Mouse (Mus musculus): ENCODE data around the gene Lmbrd1. TPM values are rescaled to one million over a fixed set of nuclear protein-coding genes. Genes with fewer than 3 reads are reported as not detected.
A peak's percentile ranks its signal among the peaks of the same experiment; 100 is the strongest.

Lmbrd1 gene
- polyA plus RNA-seq, 1 experiment = 104 TPM

GRCm38 (mm10) chr1:24677706-24678105 lies 724 bp upstream of the Lmbrd1 start:
- TF ChIP-seq CTCF (IDR thresholded peaks at IDR 0.05; ENCODE audit: borderline replicate concordance, insufficient read depth, low read depth, low read length) (no peak), POLR2A (IDR thresholded peaks at IDR 0.05; ENCODE audit: borderline replicate concordance, insufficient read depth, low read length) (peak; percentile 26; the same call in 1 of the 2 replicates)
- WGBS = 28% methylated on average over 9 of the region's 9 CpGs
- peaks cover 3% of the 10 kb centered on the region; the same call in 1 of the 2 replicates for H3K4me1 ChIP-seq (ENCODE audit: control insufficient read depth, insufficient read depth, low read length)
- peak overlapping the region; percentile 86 for H3K27ac ChIP-seq (ENCODE audit: insufficient read depth, low read length)
- H3K4me3 ChIP-seq (replicated peaks; ENCODE audit: insufficient read depth, low read depth, low read length) = peak overlapping the region; percentile 80
- peak; percentile 62 to 68 for DNase-seq
- no peaks in the 10 kb centered on the region for H3K27me3 ChIP-seq (ENCODE audit: control insufficient read depth, insufficient read depth, low read length)

GRCm38 (mm10) chr1:24679071-24679470 lies 641 bp downstream of the Lmbrd1 start:
- peak in 1 of 2 experiments; percentile 53 for DNase-seq
- peak overlapping the region; percentile 86 for H3K27ac ChIP-seq (ENCODE audit: insufficient read depth, low read length)
- peak overlapping the region; percentile 80 for H3K4me3 ChIP-seq (replicated peaks; ENCODE audit: insufficient read depth, low read depth, low read length)
- H3K4me1 ChIP-seq (ENCODE audit: control insufficient read depth, insufficient read depth, low read length) = peaks cover 7% of the 10 kb centered on the region
- 1% methylated on average over 13 of the region's 13 CpGs for WGBS
- TF ChIP-seq POLR2A (IDR thresholded peaks at IDR 0.05; ENCODE audit: borderline replicate concordance, insufficient read depth, low read length) = no peak
- no peak for TF ChIP-seq CTCF (IDR thresholded peaks at IDR 0.05; ENCODE audit: borderline replicate concordance, insufficient read depth, low read depth, low read length)
- H3K27me3 ChIP-seq (ENCODE audit: control insufficient read depth, insufficient read depth, low read length) = no peaks in the 10 kb centered on the region

DNA sequence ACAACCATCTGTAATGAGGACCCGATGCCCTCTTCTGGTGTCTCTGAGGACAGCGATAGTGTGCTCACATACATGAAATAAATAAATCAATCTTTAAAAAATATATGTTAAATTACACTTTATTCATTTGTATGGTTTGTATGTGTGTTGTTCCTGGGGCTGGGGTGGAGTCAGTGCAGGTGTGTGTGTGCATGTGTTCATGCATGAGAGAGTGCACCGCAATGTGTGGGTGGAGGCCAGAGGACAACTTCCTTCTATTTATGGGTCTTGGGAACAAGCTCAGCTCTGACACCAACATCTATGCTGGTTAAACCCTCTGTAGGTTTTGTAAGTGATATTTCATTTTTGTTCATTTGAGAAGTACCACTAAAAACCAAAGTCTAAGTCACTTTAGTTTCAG lies 2.6 kb downstream of the Lmbrd1 start:
- WGBS = 96% methylated on average over 3 of the region's 3 CpGs
- H3K4me1 ChIP-seq (ENCODE audit: control insufficient read depth, insufficient read depth, low read length) = peaks cover 9% of the 10 kb centered on the region
- TF ChIP-seq CTCF (IDR thresholded peaks at IDR 0.05; ENCODE audit: borderline replicate concordance, insufficient read depth, low read depth, low read length) = no peak
- no peak for TF ChIP-seq POLR2A (IDR thresholded peaks at IDR 0.05; ENCODE audit: borderline replicate concordance, insufficient read depth, low read length)
- no peak overlapping the region for H3K27ac ChIP-seq (ENCODE audit: insufficient read depth, low read length)
- no peak overlapping the region for H3K4me3 ChIP-seq (replicated peaks; ENCODE audit: insufficient read depth, low read depth, low read length)
- no peak for DNase-seq
- no peaks in the 10 kb centered on the region for H3K27me3 ChIP-seq (ENCODE audit: control insufficient read depth, insufficient read depth, low read length)

DNA sequence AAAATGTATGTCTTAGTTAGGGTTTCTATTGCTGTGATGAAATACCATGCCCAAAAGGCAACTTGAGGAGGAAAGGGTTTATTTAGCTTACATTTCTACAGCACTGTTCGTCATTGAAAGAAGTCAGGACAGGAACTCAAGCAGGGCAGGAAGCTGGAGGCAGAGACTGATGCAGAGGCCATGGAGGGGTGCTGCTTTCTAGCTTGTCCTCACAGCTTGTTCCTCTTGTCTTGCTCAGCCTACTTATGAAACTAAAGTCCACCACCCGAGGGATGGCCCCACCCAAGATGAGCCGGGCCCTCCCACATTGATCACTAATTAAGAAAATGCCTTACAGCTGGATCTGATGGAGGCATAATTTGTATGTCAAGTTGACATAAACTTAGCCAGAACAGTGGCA lies 3.5 kb downstream of the Lmbrd1 start:
- TF ChIP-seq CTCF (IDR thresholded peaks at IDR 0.05; ENCODE audit: borderline replicate concordance, insufficient read depth, low read depth, low read length) = no peak
- no peak for TF ChIP-seq POLR2A (IDR thresholded peaks at IDR 0.05; ENCODE audit: borderline replicate concordance, insufficient read depth, low read length)
- no peak for DNase-seq
- peaks cover 9% of the 10 kb centered on the region for H3K4me1 ChIP-seq (ENCODE audit: control insufficient read depth, insufficient read depth, low read length)
- H3K4me3 ChIP-seq (replicated peaks; ENCODE audit: insufficient read depth, low read depth, low read length) = no peak overlapping the region
- 47% methylated on average over 3 of the region's 3 CpGs for WGBS
- no peak overlapping the region for H3K27ac ChIP-seq (ENCODE audit: insufficient read depth, low read length)
- no peaks in the 10 kb centered on the region for H3K27me3 ChIP-seq (ENCODE audit: control insufficient read depth, insufficient read depth, low read length)

GRCm38 (mm10) chr1:24683947-24684346 lies 5.5 kb downstream of the Lmbrd1 start:
- no peak overlapping the region for H3K4me3 ChIP-seq (replicated peaks; ENCODE audit: insufficient read depth, low read depth, low read length)
- 83% methylated on average over 1 of the region's 1 CpGs for WGBS
- peaks cover 9% of the 10 kb centered on the region for H3K4me1 ChIP-seq (ENCODE audit: control insufficient read depth, insufficient read depth, low read length)
- peak overlapping the region; percentile 80; the same call in 1 of the 2 replicates for H3K27ac ChIP-seq (ENCODE audit: insufficient read depth, low read length)
- TF ChIP-seq POLR2A (IDR thresholded peaks at IDR 0.05; ENCODE audit: borderline replicate concordance, insufficient read depth, low read length) (no peak), CTCF (IDR thresholded peaks at IDR 0.05; ENCODE audit: borderline replicate concordance, insufficient read depth, low read depth, low read length) (no peak)
- no peaks in the 10 kb centered on the region for H3K27me3 ChIP-seq (ENCODE audit: control insufficient read depth, insufficient read depth, low read length)
- DNase-seq = no peak

GRCm38 (mm10) chr1:24685606-24686005 lies 7.2 kb downstream of the Lmbrd1 start:
- TF ChIP-seq POLR2A (IDR thresholded peaks at IDR 0.05; ENCODE audit: borderline replicate concordance, insufficient read depth, low read length) (no peak), CTCF (IDR thresholded peaks at IDR 0.05; ENCODE audit: borderline replicate concordance, insufficient read depth, low read depth, low read length) (no peak)
- Histone ChIP-seq H3K27me3 (ENCODE audit: control insufficient read depth, insufficient read depth, low read length) (no peaks in the 10 kb centered on the region), H3K27ac (ENCODE audit: insufficient read depth, low read length) (no peak overlapping the region), H3K4me1 (ENCODE audit: control insufficient read depth, insufficient read depth, low read length) (peaks cover 11% of the 10 kb centered on the region), H3K4me3 (replicated peaks; ENCODE audit: insufficient read depth, low read depth, low read length) (no peak overlapping the region)
- 95% methylated on average over 7 of the region's 7 CpGs for WGBS
- DNase-seq = no peak

DNA sequence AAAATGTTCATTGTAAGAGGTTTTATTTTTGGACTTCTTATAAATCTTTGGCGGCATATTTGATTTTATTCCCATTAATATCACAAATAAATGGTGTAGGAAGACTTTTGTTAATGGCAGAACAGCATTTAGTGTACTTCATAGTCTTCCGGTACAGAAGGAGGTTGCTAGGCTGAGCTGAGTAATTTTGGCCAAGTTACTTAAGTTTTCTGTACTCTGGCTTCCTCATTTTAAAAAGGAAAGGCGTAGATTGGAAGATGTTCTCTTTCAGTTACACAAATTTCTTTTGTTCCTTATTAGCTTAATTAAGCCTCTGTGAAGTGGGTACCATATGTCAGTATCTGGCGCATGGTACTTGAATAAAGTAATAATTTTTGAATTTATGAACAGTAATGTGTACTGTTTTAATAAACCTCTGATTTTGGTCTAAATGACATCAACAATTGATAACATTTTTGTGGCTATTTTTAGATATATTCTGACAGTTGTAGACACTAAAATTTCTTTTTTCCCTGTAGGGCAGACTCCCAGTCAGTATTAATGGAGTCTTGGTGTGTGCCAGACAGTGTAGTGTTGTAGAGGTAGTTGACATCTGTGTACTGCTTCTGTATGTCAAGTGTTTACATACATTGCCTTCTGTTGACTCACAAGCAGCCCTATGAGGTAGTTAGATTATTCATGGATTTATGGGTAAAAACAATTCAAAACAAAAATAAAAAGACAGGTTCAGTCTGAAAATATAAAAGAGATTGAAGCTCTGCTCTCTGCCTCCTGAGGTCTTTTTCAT lies 8.0 kb downstream of the Lmbrd1 start:
- no peak for TF ChIP-seq CTCF (IDR thresholded peaks at IDR 0.05; ENCODE audit: borderline replicate concordance, insufficient read depth, low read depth, low read length)
- TF ChIP-seq POLR2A (IDR thresholded peaks at IDR 0.05; ENCODE audit: borderline replicate concordance, insufficient read depth, low read length) = no peak
- no peaks in the 10 kb centered on the region for H3K27me3 ChIP-seq (ENCODE audit: control insufficient read depth, insufficient read depth, low read length)
- H3K27ac ChIP-seq (ENCODE audit: insufficient read depth, low read length) = no peak overlapping the region
- no peak overlapping the region for H3K4me3 ChIP-seq (replicated peaks; ENCODE audit: insufficient read depth, low read depth, low read length)
- WGBS = 78% methylated on average over 4 of the region's 4 CpGs
- no peak for DNase-seq
- H3K4me1 ChIP-seq (ENCODE audit: control insufficient read depth, insufficient read depth, low read length) = peaks cover 11% of the 10 kb centered on the region

- 85% methylated on average over 3 of the region's 3 CpGs for WGBS
- no peak overlapping the region for H3K27ac ChIP-seq (ENCODE audit: insufficient read depth, low read length)
- no peak for DNase-seq
- H3K4me1 ChIP-seq (ENCODE audit: control insufficient read depth, insufficient read depth, low read length) = peaks cover 6% of the 10 kb centered on the region; the same call in 1 of the 2 replicates
- TF ChIP-seq CTCF (IDR thresholded peaks at IDR 0.05; ENCODE audit: borderline replicate concordance, insufficient read depth, low read depth, low read length) (no peak), POLR2A (IDR thresholded peaks at IDR 0.05; ENCODE audit: borderline replicate concordance, insufficient read depth, low read length) (no peak)
- H3K27me3 ChIP-seq (ENCODE audit: control insufficient read depth, insufficient read depth, low read length) = no peaks in the 10 kb centered on the region
- H3K4me3 ChIP-seq (replicated peaks; ENCODE audit: insufficient read depth, low read depth, low read length) = no peak overlapping the region
These were observed 19.2 kb downstream of the Lmbrd1 start for GRCm38 (mm10) chr1:24697677-24698076.
